Mouse (Mus musculus) lung, adult 2 months (tissue): Measurements from ENCODE around the gene Kif2a. TPM values are rescaled to one million over a fixed set of nuclear protein-coding genes. Genes with fewer than 3 reads are reported as not detected.
"Not testable (repeated sequence)": the region's sequence is repeated elsewhere in the genome, so short reads cannot be mapped to it uniquely, and the experiment has no call there.

Experiments
- DNase-seq: peaks from one replicate; pipeline ENCODE4 v3.0.0; 2022
- H3K4me1 ChIP-seq: fragments of 200-500 bp; 2 replicates; pipeline ENCODE4 v1.6.1; 2011; ENCODE audit warnings: low read length; ENCODE audit not compliant: control insufficient read depth, insufficient read depth
- H3K4me3 ChIP-seq: fragments of 200-500 bp; replicated peaks from 2 replicates; pipeline ENCODE3; 2011; ENCODE audit warnings: low read depth, mild to moderate bottlenecking, control low read depth, low read length; ENCODE audit errors: extremely low read depth
- CTCF ChIP-seq: fragments of 200-500 bp; IDR thresholded peaks from 2 replicates; pipeline ENCODE4 v1.5.1; 2011; ENCODE audit warnings: mild to moderate bottlenecking, low read length, control low read depth; ENCODE audit not compliant: insufficient read depth
- POLR2A ChIP-seq: fragments of 200-500 bp; IDR thresholded peaks from 2 replicates; pipeline ENCODE4 v1.6.1; 2011; ENCODE audit warnings: low read depth, mild to moderate bottlenecking, control low read depth, low read length, borderline replicate concordance; ENCODE audit errors: extremely low read depth
- WGBS: fragments of 180-500 bp; shearing (Covaris S2); methylation state at CpG from one replicate; pipeline ENCODE4 v1.1.7; 2018; 5-methylcytosine and 5-hydroxymethylcytosine counted together
- polyA plus RNA-seq: library from polyadenylated mRNA; depleted of rRNA; stranded (reverse); fragments of >200 nt; gene quantifications from 2 replicates; pipeline ENCODE4 v1.2.3, GENCODE M21; 2012

The Kif2a gene
- polyA plus RNA-seq, 1 experiment = 4.5 TPM

DNA sequence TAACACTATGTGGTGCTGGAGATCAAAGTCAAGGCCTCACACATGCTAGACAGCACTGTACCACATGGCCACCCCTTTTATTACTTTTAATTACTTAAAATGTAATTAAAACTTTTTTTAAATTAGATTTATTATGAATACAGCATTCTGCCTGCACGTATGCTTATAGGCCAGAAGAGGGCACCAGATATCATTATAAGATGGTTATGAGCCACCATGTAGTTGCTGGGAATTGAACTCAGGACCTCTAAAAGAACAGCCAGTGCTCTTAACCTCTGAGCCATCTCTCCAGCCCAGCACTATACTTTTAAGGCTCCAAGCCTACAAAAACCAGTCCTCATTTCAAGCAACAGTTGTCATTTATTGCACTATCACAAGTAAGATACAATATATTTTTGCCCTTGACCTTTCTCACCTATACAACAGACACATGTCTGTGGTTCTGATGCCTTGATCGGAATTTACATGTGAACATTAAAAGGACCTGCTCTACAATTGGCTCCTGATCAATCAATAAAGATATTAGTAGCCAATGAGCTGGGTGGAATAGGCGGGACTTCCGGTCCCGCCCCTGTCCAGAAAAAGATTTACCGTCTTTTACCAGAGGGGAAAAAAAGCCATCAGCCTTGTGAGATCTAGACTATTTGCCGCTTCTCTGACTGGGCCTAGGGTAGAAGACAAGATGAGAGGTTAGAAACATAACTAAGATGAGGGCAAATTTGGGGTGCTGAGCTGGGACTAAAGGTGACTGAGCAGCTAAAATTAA, 80.5 kb downstream of the Kif2a start:
- TF ChIP-seq CTCF = no peak
- TF ChIP-seq POLR2A = no peak
- no peaks in the 10 kb centered on the region for H3K4me1 ChIP-seq
- no peak for DNase-seq
- no peak overlapping the region for H3K4me3 ChIP-seq
- 29% methylated on average over 7 of the region's 7 CpGs for WGBS

DNA sequence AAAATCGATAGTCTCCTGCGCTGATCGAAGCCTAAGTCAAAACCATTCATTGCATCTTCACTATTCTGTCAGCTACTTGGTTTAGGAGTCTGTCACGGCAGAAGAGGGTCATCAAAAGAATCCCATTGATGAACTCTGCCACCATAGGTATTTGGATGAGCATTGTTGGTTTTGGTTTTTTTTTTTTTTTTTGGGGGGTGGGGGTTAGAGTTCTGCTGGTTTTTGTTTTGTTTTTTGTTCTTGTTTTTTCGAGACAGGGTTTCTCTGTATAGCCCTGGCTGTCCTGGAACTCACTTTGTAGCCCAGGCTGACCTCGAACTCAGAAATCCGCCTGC, 84.8 kb downstream of the Kif2a start:
- WGBS = 27% methylated on average over 7 of the region's 7 CpGs
- peak overlapping the region; percentile 52 for H3K4me3 ChIP-seq
- no peaks in the 10 kb centered on the region for H3K4me1 ChIP-seq
- TF ChIP-seq POLR2A = no peak
- no peak for TF ChIP-seq CTCF
- no peak for DNase-seq

DNA sequence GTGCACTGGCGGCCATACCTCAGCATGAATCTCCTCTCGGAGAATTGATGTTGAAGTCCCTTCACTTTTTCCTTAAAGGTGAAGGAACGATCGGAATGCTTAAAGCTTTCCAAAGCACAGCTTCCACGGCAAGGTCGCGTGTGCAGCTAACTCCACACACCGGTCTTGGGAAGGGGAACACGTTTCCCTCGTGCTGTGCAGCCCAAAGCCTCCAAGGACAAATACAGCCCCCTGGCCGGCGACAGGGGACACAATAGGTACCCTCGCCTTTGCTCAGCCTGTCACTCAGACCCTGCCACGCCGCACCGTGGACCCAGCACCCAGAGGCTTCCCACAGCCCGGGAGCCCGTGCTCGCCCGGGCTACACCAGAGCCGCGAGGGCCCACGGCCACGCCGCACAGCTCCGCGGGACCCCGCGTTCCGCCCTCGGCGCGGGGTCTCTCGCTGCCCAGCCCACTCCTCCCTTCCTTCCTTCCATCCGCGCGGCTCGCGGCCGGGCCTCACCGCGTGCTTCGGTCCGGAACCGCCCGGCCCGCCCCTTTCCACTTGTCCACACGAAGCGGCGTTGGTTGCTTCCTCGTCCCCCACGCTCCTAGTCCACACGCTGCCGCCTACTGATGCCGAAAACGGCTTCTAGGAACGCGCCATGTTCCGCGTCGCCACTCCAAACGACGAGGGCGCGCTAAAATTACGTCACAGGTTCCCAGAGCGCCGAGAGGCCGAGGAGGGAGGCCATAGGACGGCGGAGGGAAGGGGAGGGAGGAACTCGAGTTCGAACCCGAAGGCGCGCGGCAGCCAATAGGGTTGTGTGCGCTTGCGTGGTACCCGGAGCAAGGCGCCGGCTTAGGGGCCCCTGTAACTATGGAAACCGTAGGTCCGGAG, 85.4 kb downstream of the Kif2a start, which contains the start of gene Ipo11:
TSS of gene Ipo11 (minus strand) at position 703 of the 882 bp plus-strand sequence.
- TF ChIP-seq POLR2A = peak; percentile 70; the same call in 1 of the 2 replicates
- no peak for TF ChIP-seq CTCF
- WGBS = under 1% methylated on average over 84 of the region's 84 CpGs
- no peaks in the 10 kb centered on the region for H3K4me1 ChIP-seq
- H3K4me3 ChIP-seq = peak within 1 kb of the TSS; percentile 87
- peak; percentile 84 for DNase-seq

DNA sequence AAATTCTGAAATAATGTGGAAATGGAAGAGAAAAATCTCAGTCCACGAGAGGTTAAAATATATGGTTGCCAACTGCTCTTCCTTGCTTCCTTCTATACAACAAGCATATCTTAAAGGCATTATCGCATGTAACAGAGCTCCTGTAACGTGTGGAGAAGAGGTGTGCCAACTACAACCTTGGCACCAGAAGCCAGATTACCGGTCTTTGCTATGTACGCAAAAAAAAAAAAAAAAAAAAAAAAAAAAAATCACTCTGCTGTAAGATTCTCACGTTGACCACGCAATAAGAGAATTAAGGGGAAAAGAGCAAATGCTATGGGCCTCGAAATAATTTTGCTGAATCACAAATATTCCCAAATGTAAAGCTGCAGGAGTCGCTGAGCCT, 86.1 kb downstream of the Kif2a start:
- WGBS = 3% methylated on average over 9 of the region's 9 CpGs
- H3K4me1 ChIP-seq = no peaks in the 10 kb centered on the region
- H3K4me3 ChIP-seq = peak overlapping the region; percentile 87
- TF ChIP-seq POLR2A (no peak), CTCF (no peak)
- DNase-seq = no peak

DNA sequence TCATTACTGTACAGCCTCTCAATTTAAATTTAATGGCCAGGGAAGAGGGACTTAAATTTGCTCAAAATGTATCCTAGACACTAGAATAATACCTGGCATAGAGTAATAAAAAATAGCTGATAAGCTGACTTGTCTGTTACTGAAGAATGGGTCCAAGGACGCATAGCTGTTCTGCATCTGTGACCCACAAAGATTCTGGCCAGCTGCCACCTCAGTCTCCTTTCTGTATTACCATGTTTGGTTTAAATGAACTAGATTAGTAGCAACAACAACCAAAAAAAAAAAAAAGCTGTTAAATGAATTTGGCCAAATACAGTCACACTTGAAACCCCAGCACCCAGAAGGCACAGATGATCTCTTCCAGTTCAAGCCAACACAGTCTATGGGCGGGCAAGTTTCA, 92.7 kb downstream of the Kif2a start:
- no peak for DNase-seq
- Histone ChIP-seq H3K4me1 (no peaks in the 10 kb centered on the region), H3K4me3 (no peak overlapping the region)
- WGBS = 81% methylated on average over 2 of the region's 2 CpGs
- TF ChIP-seq POLR2A = no peak
- TF ChIP-seq CTCF = no peak

DNA sequence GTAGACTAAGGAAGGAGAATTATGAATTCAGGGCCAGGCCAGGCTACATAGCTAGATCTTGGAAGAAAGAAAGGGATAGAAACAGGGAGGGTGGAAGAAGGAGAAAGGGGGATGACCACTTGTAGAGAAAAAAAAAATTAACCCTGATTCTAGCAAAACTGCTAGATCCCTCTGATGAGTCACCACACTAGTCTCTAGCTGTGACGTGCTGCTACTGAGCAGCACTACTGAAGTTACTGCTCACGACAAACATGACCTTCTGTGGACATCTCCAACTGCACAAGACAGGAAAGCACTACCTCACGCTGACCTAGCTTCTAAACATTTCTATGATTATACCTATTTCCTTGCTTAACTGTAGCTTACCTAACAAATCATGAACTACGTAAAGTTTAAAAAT, 93.6 kb downstream of the Kif2a start:
- no peak for DNase-seq
- no peak overlapping the region for H3K4me3 ChIP-seq
- TF ChIP-seq CTCF (no peak), POLR2A (no peak)
- H3K4me1 ChIP-seq = no peaks in the 10 kb centered on the region
- WGBS = 91% methylated on average over 4 of the region's 4 CpGs

DNA sequence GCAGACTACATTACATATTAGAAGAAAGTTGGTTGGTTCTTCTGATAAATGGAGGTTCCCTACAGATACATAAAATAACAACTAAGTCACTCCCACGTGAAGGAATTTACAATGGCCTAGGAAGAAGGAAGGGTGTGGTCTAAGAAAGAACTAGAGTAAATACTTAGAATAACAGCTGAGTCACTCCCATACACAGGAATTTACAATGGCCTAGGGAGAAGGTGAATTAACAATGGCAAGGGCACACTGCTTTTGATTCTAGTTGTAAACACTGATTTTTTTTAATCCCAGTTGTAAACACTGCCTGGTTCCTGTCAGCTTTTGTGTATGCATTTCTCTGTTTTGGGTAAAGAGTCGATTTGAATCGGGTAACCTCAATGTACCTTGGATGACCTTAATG, 96.0 kb downstream of the Kif2a start:
- not testable (repeated sequence) for H3K4me3 ChIP-seq, DNase-seq, H3K4me1 ChIP-seq
- 62% methylated on average over 3 of the region's 3 CpGs for WGBS

DNA sequence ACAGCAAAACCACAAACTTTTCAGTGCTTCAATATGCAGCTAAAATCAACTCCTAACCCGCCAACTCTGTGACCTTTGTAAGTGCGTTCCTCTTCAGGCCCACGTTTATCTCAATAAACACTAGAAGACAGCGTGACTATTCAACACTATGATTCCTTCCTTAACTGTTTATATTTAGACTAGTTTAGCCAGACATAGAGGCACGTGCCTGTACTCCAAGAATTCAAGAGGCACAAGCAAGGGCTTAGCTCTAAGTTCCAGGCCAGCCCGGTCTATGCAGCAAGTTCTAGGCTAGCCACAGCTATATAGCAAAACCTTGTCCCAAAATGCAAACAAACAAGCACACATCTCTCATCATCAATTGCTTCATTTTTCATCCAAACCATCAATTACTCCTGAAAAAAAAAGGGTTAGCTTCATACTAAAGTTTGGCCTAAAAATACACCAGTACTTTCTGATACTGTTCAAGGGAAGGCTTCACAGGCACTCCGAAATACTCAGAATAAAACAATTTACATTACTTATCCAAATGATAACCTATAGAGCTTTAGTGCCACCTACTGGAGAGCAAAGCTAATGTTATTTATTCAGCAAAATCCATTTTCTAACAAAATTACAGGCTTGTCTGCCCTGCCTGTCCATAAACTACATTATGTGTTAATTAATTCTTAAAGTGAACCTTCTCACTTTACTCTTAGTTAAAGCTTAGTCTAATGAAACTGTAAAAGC, 103.4 kb downstream of the Kif2a start:
- WGBS = 45% methylated on average over 7 of the region's 7 CpGs
- Histone ChIP-seq H3K4me3 (no peak overlapping the region), H3K4me1 (no peaks in the 10 kb centered on the region)
- no peak for DNase-seq
- TF ChIP-seq CTCF (0 out of 2 replicates have a peak, but pooled peaks have one; percentile 4), POLR2A (no peak)

DNA sequence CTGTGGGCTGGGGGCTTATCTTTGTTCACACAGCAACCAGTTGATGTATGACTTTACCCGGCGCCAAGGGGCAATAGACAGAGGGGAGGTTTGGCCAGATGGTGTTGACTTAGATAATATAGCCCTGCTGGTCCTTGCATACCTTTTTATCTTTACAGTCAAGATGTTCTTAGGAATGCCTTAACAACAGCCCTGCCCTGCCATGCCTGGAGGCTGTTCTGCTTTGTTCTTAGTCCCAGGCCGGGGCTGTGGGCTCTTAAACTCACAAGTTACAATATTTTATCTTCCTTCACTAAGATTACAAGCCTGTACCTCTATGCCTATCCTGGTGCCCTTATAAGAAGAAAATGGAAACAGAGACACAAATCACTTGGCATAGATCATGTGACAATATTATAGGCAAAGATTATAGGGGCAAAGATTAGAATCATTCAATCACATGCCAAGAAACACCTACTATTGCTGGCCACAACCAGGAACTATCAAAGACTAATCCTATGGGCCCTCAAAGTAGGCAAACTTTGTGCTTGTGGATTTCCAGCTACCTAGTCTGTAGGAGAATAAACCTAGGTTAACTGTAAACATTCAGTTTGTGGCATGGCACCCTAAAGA, 108.7 kb downstream of the Kif2a start:
- Histone ChIP-seq H3K4me3 (no peak overlapping the region), H3K4me1 (no peaks in the 10 kb centered on the region)
- DNase-seq = no peak
- 70% methylated on average over 3 of the region's 3 CpGs for WGBS
- TF ChIP-seq CTCF = no peak
- no peak for TF ChIP-seq POLR2A
